Comparison of ENCODE assay signal across 8 mouse cellular contexts in the genomic region with DNA sequence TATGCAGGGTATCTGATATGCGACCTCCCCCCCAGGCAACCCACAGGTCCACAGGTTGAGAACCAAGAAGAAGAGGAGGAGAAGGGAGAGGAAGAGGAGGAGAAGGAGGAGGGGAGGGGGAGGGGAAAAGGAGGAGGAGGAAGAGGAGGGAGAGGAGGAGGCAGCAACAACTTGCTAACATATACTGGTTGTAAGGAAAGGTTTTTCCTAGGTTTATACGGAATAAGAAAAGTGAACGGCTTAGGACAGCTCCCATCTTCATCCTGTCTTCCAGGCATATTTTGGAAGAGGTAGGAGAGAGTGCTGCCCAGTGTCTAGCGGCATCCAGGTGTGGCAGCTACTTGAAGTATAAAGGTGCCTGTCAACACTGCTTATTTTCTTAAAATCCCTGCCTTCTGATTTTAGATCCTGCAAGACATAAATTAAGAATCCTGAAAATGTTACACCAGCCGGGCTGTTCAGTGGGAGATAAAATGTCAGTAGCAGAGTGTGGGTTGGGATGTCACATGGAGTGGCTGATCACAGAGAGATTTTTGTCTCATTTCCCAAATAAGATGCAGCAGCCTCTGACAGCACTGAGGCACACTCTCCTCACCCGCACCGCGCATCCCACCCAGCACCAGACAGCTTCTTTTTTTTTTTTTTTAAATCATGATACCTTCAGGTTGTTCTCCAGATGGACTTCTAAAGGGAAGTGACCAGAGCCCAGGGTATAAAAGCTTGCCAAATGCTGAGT. TPM values are rescaled to one million over a fixed set of nuclear protein-coding genes. Genes with fewer than 3 reads are reported as not detected.
DNase-seq lines count a peak whose midpoint lies in the region; ATAC-seq lines count a peak whose summit lies in the region.

A gene (minus strand): TSS at position 51 of the 736 bp plus-strand sequence.

- DNase-seq in neural tube, embryonic 11.5 days (ENCODE audit: low spot score): no peak
- no peak for DNase-seq in neural tube, embryonic 10.5 days (ENCODE audit: extremely low spot score, low spot score)
- DNase-seq in left cerebral cortex, adult 18-20 months (ENCODE audit: low spot score in 2 of 2): peak; percentile 42 to 68
- no peak for DNase-seq in midbrain, embryonic 14.5 days
- DNase-seq in spleen, postnatal 36 days (ENCODE audit: low spot score in 2 of 2): no peak
- DNase-seq in urinary bladder, adult 18-20 months (ENCODE audit: low spot score in 2 of 2): no peak

- no peak within 1 kb of the TSS for H3K4me3 ChIP-seq in neural tube, embryonic 11.5 days (ENCODE audit: low read depth, low read length)
- no peak within 1 kb of the TSS for H3K4me3 ChIP-seq in heart, embryonic 16.5 days (ENCODE audit: low read length)
- H3K4me3 ChIP-seq in midbrain, embryonic 14.5 days (replicated peaks; ENCODE audit: low read depth, low read length): no peak within 1 kb of the TSS

- 90% methylated on average over 8 of the region's 8 CpGs for WGBS in neural tube, embryonic 11.5 days
- WGBS in heart, embryonic 16.5 days: 84% methylated on average over 8 of the region's 8 CpGs
- WGBS in midbrain, embryonic 14.5 days: 95% methylated on average over 8 of the region's 8 CpGs

- H3K4me2 ChIP-seq in neural tube, embryonic 11.5 days (ENCODE audit: low read depth): no peak within 1 kb of the TSS
- no peak within 1 kb of the TSS for H3K4me2 ChIP-seq in heart, embryonic 16.5 days (ENCODE audit: low read depth, low read length)
- H3K4me2 ChIP-seq in midbrain, embryonic 14.5 days (ENCODE audit: low read length): no peak within 1 kb of the TSS

- H3K27me3 ChIP-seq in neural tube, embryonic 11.5 days (ENCODE audit: control insufficient read depth, insufficient read depth, low read length): no peaks in the 10 kb centered on the region
- no peaks in the 10 kb centered on the region for H3K27me3 ChIP-seq in heart, embryonic 16.5 days (ENCODE audit: control insufficient read depth, insufficient read depth, low read length)
- no peaks in the 10 kb centered on the region for H3K27me3 ChIP-seq in midbrain, embryonic 14.5 days (ENCODE audit: control insufficient read depth, insufficient read depth, low read length)

- H3K4me1 ChIP-seq in neural tube, embryonic 11.5 days (ENCODE audit: control insufficient read depth, insufficient read depth, low read length): peaks cover 7% of the 10 kb centered on the region
- H3K4me1 ChIP-seq in heart, embryonic 16.5 days (ENCODE audit: control insufficient read depth, insufficient read depth, low read length): peaks cover 13% of the 10 kb centered on the region
- peaks cover 12% of the 10 kb centered on the region for H3K4me1 ChIP-seq in midbrain, embryonic 14.5 days (ENCODE audit: control insufficient read depth, insufficient read depth, low read length)

- no peaks in the 10 kb centered on the region for H3K9me3 ChIP-seq in neural tube, embryonic 11.5 days (ENCODE audit: control insufficient read depth, low read length)
- H3K9me3 ChIP-seq in heart, embryonic 16.5 days (replicated peaks; ENCODE audit: control insufficient read depth, low read length): no peaks in the 10 kb centered on the region
- no peaks in the 10 kb centered on the region for H3K9me3 ChIP-seq in midbrain, embryonic 14.5 days (ENCODE audit: control insufficient read depth, low read length)

- H3K27ac ChIP-seq in neural tube, embryonic 11.5 days (ENCODE audit: low read depth, low read length): no peak within 1 kb of the TSS
- H3K27ac ChIP-seq in heart, embryonic 16.5 days (ENCODE audit: low read length): no peak within 1 kb of the TSS
- H3K27ac ChIP-seq in midbrain, embryonic 14.5 days (replicated peaks; ENCODE audit: low read depth, low read length): no peak within 1 kb of the TSS

- no peak for ATAC-seq in neural tube, embryonic 11.5 days (ENCODE audit: insufficient read depth, low FRiP score, low TSS enrichment)
- ATAC-seq in erythroblast, adult 5-6 weeks (replicated peaks; ENCODE audit: low FRiP score, poor library complexity, severe bottlenecking): no peak
- ATAC-seq in heart, embryonic 16.5 days (replicated peaks; ENCODE audit: extremely low read depth, insufficient read depth, low FRiP score): no peak
- no peak for ATAC-seq in midbrain, embryonic 14.5 days (ENCODE audit: low FRiP score, low TSS enrichment)

- no peaks in the 10 kb centered on the region for H3K36me3 ChIP-seq in neural tube, embryonic 11.5 days (ENCODE audit: control insufficient read depth, insufficient read depth, low read length)
- no peaks in the 10 kb centered on the region for H3K36me3 ChIP-seq in heart, embryonic 16.5 days (ENCODE audit: control insufficient read depth, insufficient read depth)
- H3K36me3 ChIP-seq in midbrain, embryonic 14.5 days (ENCODE audit: control insufficient read depth, insufficient read depth, low read length): no peaks in the 10 kb centered on the region

- H3K9ac ChIP-seq in neural tube, embryonic 11.5 days (ENCODE audit: low read length): no peak within 1 kb of the TSS
- no peak within 1 kb of the TSS for H3K9ac ChIP-seq in heart, embryonic 16.5 days (ENCODE audit: low read length)
- no peak within 1 kb of the TSS for H3K9ac ChIP-seq in midbrain, embryonic 14.5 days (replicated peaks; ENCODE audit: low read length)

RNA-seq across cellular contexts. Expression of the gene that starts here (rescaled TPM):
- 159 and 160 TPM in 2 replicates for polyA plus RNA-seq in neural tube, embryonic 11.5 days (2014; fragmentation: Nextera tagmentation; extraction: Ambion mirVana)
- total RNA-seq in erythroblast, adult 5-6 weeks (2015; ENCODE audit: low replicate concordance): 86.7 and 92.8 TPM in 2 replicates
- total RNA-seq in erythroblast, adult 5-6 weeks (2017; ENCODE audit: low replicate concordance): 57.4 and 72.8 TPM in 2 replicates
- 234 and 239 TPM in 2 replicates for polyA plus RNA-seq in heart, embryonic 16.5 days (2015; fragmentation: Nextera tagmentation; extraction: Ambion mirVana)
- total RNA-seq in left cerebral cortex, adult 18-20 months (2021): 100 to 1,000 TPM; 178 to 186 TPM
- polyA plus RNA-seq in midbrain, embryonic 14.5 days (2014; fragmentation: Nextera tagmentation; extraction: Ambion mirVana): 196 and 203 TPM in 2 replicates

Comparison
In these comparisons a context has a peak if more than half of its experiments do, and no peak if none do; other contexts are left out.
1. DNase-seq: peak in left cerebral cortex, adult 18-20 months (2 of 2); none in neural tube, embryonic 11.5 days (single experiment), neural tube, embryonic 10.5 days (single experiment), midbrain, embryonic 14.5 days (single experiment), spleen, postnatal 36 days (0 of 2) and urinary bladder, adult 18-20 months (0 of 2).